Mouse (Mus musculus) neural tube, embryonic 11.5 days (tissue): ENCODE results near the gene Fbxl21. TPM values are rescaled to one million over a fixed set of nuclear protein-coding genes. Genes with fewer than 3 reads are reported as not detected.
A peak's percentile ranks its signal among the peaks of the same experiment; 100 is the strongest.

Source experiments
- ATAC-seq: fragments of 200-750 bp; cut with Nextera tagmentation; 2 replicates; pipeline ENCODE4 v1.8.0; 2017; ENCODE audit warnings: moderate number of reproducible peaks, mild to moderate bottlenecking, moderate TSS enrichment, moderate library complexity; ENCODE audit not compliant: insufficient read depth, low FRiP score, low TSS enrichment
- DNase-seq: peaks from one replicate; pipeline ENCODE4 v3.0.0-alpha.2; 2015; ENCODE audit warnings: low spot score
- H3K27ac ChIP-seq: fragments of 300-500 bp; sonication (generic); 2 replicates; pipeline ENCODE4 v1.5.1; 2014; ENCODE audit warnings: low read depth, mild to moderate bottlenecking, low read length
- H3K27me3 ChIP-seq: fragments of 300-500 bp; sonication (generic); 2 replicates; pipeline ENCODE4 v1.6.1; 2014; ENCODE audit warnings: mild to moderate bottlenecking, low read length, mixed read lengths; ENCODE audit not compliant: control insufficient read depth, insufficient read depth
- H3K36me3 ChIP-seq: fragments of 300-500 bp; sonication (generic); 2 replicates; pipeline ENCODE4 v1.6.1; 2014; ENCODE audit warnings: mild to moderate bottlenecking, low read length, moderate library complexity, mixed read lengths; ENCODE audit not compliant: control insufficient read depth, insufficient read depth
- H3K4me1 ChIP-seq: fragments of 300-500 bp; sonication (generic); 2 replicates; pipeline ENCODE4 v1.6.1; 2014; ENCODE audit warnings: low read length, mixed read lengths; ENCODE audit not compliant: control insufficient read depth, insufficient read depth
- H3K4me2 ChIP-seq: fragments of 300-500 bp; sonication (generic); 2 replicates; pipeline ENCODE4 v1.6.1; 2014; ENCODE audit warnings: low read depth, mild to moderate bottlenecking, moderate library complexity
- H3K4me3 ChIP-seq: fragments of 300-500 bp; sonication (generic); 2 replicates; pipeline ENCODE4 v1.5.1; 2014; ENCODE audit warnings: low read depth, low read length
- H3K9ac ChIP-seq: fragments of 300-500 bp; sonication (generic); 2 replicates; pipeline ENCODE4 v1.6.1; 2014; ENCODE audit warnings: mild to moderate bottlenecking, low read length
- H3K9me3 ChIP-seq: fragments of 300-500 bp; sonication (generic); 2 replicates; pipeline ENCODE4 v1.6.1; 2016; ENCODE audit warnings: low read length; ENCODE audit not compliant: control insufficient read depth
- WGBS: fragments of 180-500 bp; shearing (Covaris S2); extraction: QIAGEN DNeasy Blood & Tissue Kit; methylation state at CpG from one replicate; pipeline ENCODE4 v1.1.7; 2014; 5-methylcytosine and 5-hydroxymethylcytosine counted together
- polyA plus RNA-seq: library from polyadenylated mRNA; unstranded; fragments of >200 nt; fragmentation: Nextera tagmentation; extraction: Ambion mirVana; gene quantifications from 2 replicates; pipeline ENCODE4 v1.2.1, GENCODE M21; 2014

The Fbxl21 gene
- 3.1 and 3.6 TPM in 2 replicates for polyA plus RNA-seq

DNA sequence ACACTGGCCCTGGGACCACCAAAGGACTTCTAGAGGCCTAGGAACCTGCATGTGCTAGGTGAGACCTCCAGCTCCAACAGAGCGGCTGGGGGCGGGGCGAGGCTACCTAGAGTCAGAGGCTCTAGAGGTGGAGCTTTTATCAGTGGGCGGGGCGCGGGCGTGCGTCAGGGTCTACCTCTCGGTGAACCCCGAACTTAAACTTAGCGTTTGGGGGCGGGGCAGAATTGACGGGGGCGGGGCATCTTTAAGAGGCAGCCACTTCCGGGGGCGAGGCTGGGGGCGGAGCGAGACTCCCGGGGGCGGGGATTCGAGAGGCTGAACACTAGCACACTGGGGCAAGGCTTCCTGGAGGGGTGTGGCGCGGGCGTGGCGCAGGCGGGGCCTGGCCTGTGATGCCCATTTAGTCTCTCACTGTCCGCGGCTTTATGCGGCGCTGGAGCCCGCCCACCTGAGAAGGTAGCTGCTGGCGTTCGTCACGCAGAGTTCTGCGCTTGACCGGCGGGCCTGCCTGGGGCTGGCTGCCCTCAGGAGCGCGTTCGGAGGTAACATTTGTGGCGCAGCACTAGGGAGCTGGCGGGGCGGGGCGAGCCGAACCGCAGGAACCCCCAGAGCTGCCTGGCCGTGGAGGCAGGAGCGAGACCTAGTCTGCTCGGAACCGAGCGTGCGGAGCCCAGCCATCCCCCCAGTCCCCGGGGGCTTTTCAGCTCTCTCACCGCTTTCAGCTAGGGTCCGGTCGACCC lies at the start of gene Fbxl21:
TSS of gene Fbxl21 (plus strand) at position 392 of the 740 bp plus-strand sequence.
- peak within 1 kb of the TSS; percentile 64 for H3K4me3 ChIP-seq
- peak; percentile 92 for DNase-seq
- under 1% methylated on average over 55 of the region's 56 CpGs for WGBS
- H3K9me3 ChIP-seq, result no peaks in the 10 kb centered on the region
- H3K9ac ChIP-seq, result peak within 1 kb of the TSS; percentile 56
- no peaks in the 10 kb centered on the region for H3K27me3 ChIP-seq
- H3K27ac ChIP-seq, result no peak within 1 kb of the TSS
- H3K4me2 ChIP-seq, result peak within 1 kb of the TSS; percentile 93
- no peaks in the 10 kb centered on the region for H3K4me1 ChIP-seq
- ATAC-seq, result peak; percentile 93
- no peaks in the 10 kb centered on the region for H3K36me3 ChIP-seq

DNA sequence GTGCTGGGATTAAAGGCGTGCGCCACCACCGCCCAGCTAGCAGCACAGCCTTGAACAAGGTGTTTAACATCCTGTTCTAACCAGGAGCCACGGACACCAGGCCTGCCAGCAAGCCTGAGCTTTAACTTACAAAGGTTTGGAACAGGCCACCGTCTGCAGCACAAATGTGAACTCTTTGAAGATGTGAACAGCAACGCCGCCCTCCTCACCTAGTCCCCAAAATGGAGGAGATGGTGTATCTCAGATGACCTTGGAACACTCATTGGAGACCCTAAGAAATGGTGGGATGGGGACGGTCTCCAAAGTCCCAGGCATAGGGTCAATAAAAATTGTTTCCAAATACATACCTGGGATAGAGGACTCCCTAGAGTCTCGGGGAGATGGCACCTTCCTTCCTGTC lies 49.6 kb upstream of the Fbxl21 start:
- no peak for ATAC-seq

DNA sequence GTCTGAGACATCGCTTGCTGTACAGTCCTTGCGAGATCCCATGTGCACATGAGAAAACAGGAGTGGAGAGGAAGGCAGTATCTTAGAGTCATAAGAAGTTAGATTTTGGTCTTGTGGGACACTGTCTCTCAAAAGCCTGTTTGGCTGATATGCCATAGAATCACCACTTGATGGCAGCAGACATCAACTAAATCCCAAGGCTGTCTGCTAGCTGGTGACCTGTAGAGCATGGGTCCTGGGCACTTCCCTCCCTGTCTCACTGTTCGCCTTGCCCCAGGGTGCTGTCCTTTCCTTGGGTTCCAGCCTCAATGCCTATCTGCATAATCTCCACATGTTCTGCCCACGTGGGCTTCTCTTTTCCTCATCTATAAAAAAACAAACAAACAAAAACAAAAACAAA lies 46.9 kb upstream of the Fbxl21 start:
- no peak for ATAC-seq
- peak; percentile 57 for DNase-seq
- 37% methylated on average over 4 of the region's 4 CpGs for WGBS
- Histone ChIP-seq H3K36me3 (no peaks in the 10 kb centered on the region), H3K27ac (no peak overlapping the region), H3K4me2 (no peak overlapping the region), H3K4me3 (no peak overlapping the region), H3K9ac (no peak overlapping the region), H3K27me3 (no peaks in the 10 kb centered on the region), H3K4me1 (no peaks in the 10 kb centered on the region), H3K9me3 (no peaks in the 10 kb centered on the region)

More for the DNA sequence above, 49.6 kb upstream of the Fbxl21 start:
- H3K4me2 ChIP-seq, result no peak overlapping the region
- no peaks in the 10 kb centered on the region for H3K4me1 ChIP-seq
- H3K4me3 ChIP-seq, result no peak overlapping the region
- no peaks in the 10 kb centered on the region for H3K36me3 ChIP-seq
- no peak overlapping the region for H3K9ac ChIP-seq
- no peak overlapping the region for H3K27ac ChIP-seq
- H3K9me3 ChIP-seq, result no peaks in the 10 kb centered on the region
- 93% methylated on average over 9 of the region's 9 CpGs for WGBS
- no peak for DNase-seq
- H3K27me3 ChIP-seq, result no peaks in the 10 kb centered on the region

GRCm38 (mm10) chr13:56476790-56477189 lies 45.5 kb upstream of the Fbxl21 start:
- no peaks in the 10 kb centered on the region for H3K36me3 ChIP-seq
- H3K9ac ChIP-seq, result no peak overlapping the region
- no peak overlapping the region for H3K4me3 ChIP-seq
- ATAC-seq (no peak), DNase-seq (no peak)
- no peaks in the 10 kb centered on the region for H3K9me3 ChIP-seq
- no peak overlapping the region for H3K4me2 ChIP-seq
- WGBS, result 80% methylated on average over 5 of the region's 5 CpGs
- no peak overlapping the region for H3K27ac ChIP-seq
- H3K4me1 ChIP-seq, result no peaks in the 10 kb centered on the region
- H3K27me3 ChIP-seq, result no peaks in the 10 kb centered on the region

- Histone ChIP-seq H3K4me2 (no peak overlapping the region), H3K4me1 (no peaks in the 10 kb centered on the region), H3K36me3 (no peaks in the 10 kb centered on the region), H3K27me3 (no peaks in the 10 kb centered on the region), H3K27ac (no peak overlapping the region), H3K9me3 (no peaks in the 10 kb centered on the region), H3K4me3 (no peak overlapping the region), H3K9ac (no peak overlapping the region)
- ATAC-seq (no peak), DNase-seq (peak; percentile 15)
- 61% methylated on average over 6 of the region's 6 CpGs for WGBS
These were observed 45.0 kb upstream of the Fbxl21 start for GRCm38 (mm10) chr13:56477271-56477670.

DNA sequence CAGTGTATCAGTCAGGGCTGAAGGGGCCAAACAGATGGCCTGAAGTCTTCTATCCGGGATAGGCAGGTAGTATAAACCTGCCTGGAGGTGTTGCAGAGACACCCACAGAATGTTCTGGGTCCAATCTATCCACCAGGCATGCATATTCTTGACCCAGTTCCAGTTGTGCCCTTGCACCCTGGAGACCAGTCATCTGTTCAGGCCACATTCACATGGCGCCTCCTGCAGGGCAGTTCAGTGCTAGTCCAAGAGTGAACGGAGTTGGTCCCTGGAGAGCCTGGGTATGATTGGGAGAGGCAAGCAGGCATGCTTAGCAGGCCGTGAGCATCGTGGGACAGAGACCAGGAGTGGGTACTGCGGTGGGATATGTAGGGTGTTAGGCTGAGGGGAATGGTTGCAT lies 44.2 kb upstream of the Fbxl21 start:
- Histone ChIP-seq H3K4me3 (no peak overlapping the region), H3K36me3 (no peaks in the 10 kb centered on the region), H3K4me1 (no peaks in the 10 kb centered on the region), H3K9me3 (no peaks in the 10 kb centered on the region), H3K4me2 (no peak overlapping the region), H3K27me3 (no peaks in the 10 kb centered on the region), H3K27ac (no peak overlapping the region), H3K9ac (no peak overlapping the region)
- WGBS, result 86% methylated on average over 6 of the region's 6 CpGs
- ATAC-seq (no peak), DNase-seq (no peak)

DNA sequence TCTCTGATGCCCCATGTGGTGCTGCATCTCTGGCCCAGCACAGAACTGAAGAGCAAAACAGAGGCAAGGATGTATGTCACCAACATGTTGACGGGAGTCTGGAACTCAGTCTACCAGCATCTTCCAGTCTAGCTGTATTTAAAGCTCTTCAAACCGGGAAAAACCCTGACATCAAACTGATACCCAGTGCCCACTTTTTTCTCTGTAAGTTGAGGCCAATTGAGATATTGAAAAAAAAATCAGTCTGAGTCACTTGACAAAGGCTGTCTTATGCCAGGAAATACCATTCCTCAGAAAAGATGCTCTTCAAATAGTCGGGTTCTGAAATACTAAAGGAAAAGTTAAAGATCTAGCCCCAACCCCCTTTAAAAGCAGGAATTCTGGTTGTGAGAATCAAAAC lies 40.1 kb upstream of the Fbxl21 start, which contains the start of gene Il9:
TSS of gene Il9 (minus strand) at position 101 of the 400 bp plus-strand sequence.
- Histone ChIP-seq H3K4me1 (no peaks in the 10 kb centered on the region), H3K4me3 (no peak within 1 kb of the TSS), H3K27ac (no peak within 1 kb of the TSS), H3K9me3 (no peaks in the 10 kb centered on the region), H3K4me2 (no peak within 1 kb of the TSS), H3K9ac (no peak within 1 kb of the TSS), H3K36me3 (no peaks in the 10 kb centered on the region), H3K27me3 (no peaks in the 10 kb centered on the region)
- no peak for ATAC-seq
- DNase-seq, result no peak
- WGBS, result 84% methylated on average over 3 of the region's 3 CpGs

DNA sequence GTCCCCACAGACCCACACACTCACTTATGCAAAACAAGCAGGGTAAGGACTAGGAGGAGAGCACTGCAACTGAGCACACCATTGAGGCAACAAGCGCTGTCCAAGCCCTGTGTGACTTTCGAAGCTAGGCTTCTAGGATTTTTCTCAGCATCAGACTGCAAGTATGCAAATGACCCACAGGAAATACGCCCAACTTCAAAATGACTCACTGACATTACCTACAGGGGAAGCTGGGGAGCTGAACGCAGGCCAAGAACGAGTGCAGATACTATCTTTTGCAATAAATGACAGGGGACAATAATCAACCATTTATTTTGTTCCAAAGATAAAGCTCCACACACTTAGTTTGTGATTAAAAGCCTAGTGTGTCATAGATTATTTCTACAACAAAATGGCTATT lies 34.3 kb upstream of the Fbxl21 start:
- ATAC-seq, result no peak
- Histone ChIP-seq H3K9ac (no peak overlapping the region), H3K9me3 (no peaks in the 10 kb centered on the region), H3K36me3 (no peaks in the 10 kb centered on the region), H3K27me3 (no peaks in the 10 kb centered on the region), H3K4me1 (no peaks in the 10 kb centered on the region), H3K4me3 (no peak overlapping the region), H3K4me2 (no peak overlapping the region), H3K27ac (no peak overlapping the region)
- WGBS, result 74% methylated on average over 5 of the region's 5 CpGs
- DNase-seq, result no peak

DNA sequence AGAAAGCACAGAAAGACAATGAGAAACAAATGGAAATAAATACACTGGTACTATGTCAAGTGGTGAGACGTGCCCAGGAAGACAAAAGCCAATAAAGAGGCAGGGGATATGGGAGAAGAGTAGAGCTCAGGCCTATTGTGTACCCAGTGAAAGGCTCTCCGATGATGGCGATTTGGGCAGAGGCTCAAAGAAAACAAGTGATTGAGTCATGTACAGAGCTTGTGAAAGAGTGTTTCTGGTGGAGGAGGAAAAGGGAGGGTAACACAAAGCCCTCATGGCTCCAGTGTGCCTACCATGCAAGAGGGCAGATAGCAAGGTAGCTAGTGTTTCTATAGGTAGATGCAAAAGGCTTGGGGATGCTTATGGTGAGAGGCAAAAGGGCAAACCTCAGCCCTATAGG lies 27.8 kb upstream of the Fbxl21 start:
- no peak overlapping the region for H3K4me2 ChIP-seq
- H3K4me1 ChIP-seq, result no peaks in the 10 kb centered on the region
- no peak overlapping the region for H3K27ac ChIP-seq
- no peak for ATAC-seq
- H3K9ac ChIP-seq, result no peak overlapping the region
- no peak overlapping the region for H3K4me3 ChIP-seq
- H3K9me3 ChIP-seq, result no peaks in the 10 kb centered on the region
- no peaks in the 10 kb centered on the region for H3K27me3 ChIP-seq
- 45% methylated on average over 3 of the region's 3 CpGs for WGBS
- no peaks in the 10 kb centered on the region for H3K36me3 ChIP-seq
- no peak for DNase-seq
